Mouse (Mus musculus) left cerebral cortex, adult 18-20 months (tissue): ENCODE measurements around the gene Hsd17b6. TPM values are rescaled to one million over a fixed set of nuclear protein-coding genes. Genes with fewer than 3 reads are reported as not detected.
"Not testable (repeated sequence)": the region's sequence is repeated elsewhere in the genome, so short reads cannot be mapped to it uniquely, and the experiment has no call there.

Experiments
- DNase-seq, 2 experiments: peaks; one replicate each; pipeline ENCODE4 v3.0.0; 2021 to 2022; ENCODE audit warnings: low spot score in 2 of 2, mixed read lengths in 1 of 2
- long read RNA-seq, 2 experiments: library from polyadenylated mRNA; stranded (forward); transcript quantifications; one replicate each; pipeline ENCODE4 v2.0.0; 2021
- total RNA-seq, 2 experiments: library from RNA; stranded (reverse); gene quantifications; 2 replicates each; pipeline ENCODE4 v1.2.3; 2021

Gene Hsd17b6
- not detected for total RNA-seq
- long read RNA-seq, experiment 1, result 0 reads
- long read RNA-seq, experiment 2, result 0 reads

GRCm38 (mm10) chr10:128007446-128007845 is at the start of gene Hsd17b6:
Gene Hsd17b6 (minus strand): TSS chr10:128007611.
- no peak for DNase-seq

GRCm38 (mm10) chr10:128053001-128053400 is 45.6 kb upstream of the Hsd17b6 start:
- DNase-seq, result no peak

- DNase-seq, result not testable (repeated sequence)
These were observed 44.7 kb upstream of the Hsd17b6 start for GRCm38 (mm10) chr10:128052136-128052535.

DNA sequence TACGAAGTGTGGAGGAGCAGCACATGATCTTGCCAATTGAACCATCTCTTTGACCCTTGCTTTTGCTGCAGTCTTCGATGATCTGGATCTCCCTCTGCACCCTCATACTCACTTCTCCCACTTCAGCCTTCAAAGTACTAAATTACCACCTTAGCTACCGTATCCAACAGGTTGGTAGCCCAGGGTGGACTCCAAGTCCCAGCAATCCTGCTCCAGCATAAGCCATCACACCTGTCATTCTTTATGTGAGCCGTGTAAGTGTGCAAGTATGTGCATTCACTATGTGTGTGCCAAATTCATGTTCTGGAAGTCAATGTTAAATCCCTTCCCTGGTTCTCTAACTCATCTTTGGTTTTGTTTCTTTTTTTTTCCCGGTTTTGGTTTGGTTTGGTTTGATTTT is 44.2 kb upstream of the Hsd17b6 start:
- no peak for DNase-seq

DNA sequence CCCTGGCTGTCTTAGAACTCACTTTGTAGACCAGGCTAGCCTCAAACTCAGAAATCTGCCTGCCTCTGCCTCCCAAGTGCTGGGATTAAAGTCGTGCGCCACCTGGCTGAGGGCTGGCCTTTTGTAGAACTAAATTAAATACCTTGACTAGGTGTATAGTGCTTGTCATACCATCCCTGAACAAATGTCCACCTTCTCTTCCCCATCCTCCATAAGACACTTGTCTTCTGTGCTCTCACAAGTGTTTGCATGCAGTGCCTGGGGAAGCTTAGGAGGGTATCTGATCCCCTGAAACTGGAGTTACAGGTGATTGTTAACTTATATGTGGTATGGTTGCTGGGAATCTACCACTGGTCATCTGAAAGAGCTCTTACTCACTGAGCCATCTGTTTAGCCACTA is 42.9 kb upstream of the Hsd17b6 start:
- no peak for DNase-seq

DNA sequence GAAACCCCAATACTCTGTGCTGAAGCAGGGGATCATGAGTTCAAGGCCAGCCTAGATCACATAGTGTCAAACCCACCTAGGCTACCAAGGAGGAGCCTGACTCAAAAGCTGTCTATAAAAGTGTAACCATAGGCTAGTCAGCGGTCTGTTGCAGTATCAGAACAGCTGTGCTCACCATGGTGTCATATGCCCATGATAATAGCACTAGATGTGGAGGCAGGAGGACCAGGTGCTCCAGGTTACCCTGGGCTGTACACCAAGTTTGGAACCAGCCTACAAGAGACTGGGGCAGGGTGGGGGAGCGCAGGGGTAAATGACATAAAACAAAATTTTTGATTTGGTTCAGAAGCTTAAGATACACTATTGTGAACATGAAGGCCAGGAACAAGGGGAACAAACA is 42.3 kb upstream of the Hsd17b6 start:
- DNase-seq, result no peak

GRCm38 (mm10) chr10:128048157-128048556 is 40.7 kb upstream of the Hsd17b6 start:
- no peak for DNase-seq

DNA sequence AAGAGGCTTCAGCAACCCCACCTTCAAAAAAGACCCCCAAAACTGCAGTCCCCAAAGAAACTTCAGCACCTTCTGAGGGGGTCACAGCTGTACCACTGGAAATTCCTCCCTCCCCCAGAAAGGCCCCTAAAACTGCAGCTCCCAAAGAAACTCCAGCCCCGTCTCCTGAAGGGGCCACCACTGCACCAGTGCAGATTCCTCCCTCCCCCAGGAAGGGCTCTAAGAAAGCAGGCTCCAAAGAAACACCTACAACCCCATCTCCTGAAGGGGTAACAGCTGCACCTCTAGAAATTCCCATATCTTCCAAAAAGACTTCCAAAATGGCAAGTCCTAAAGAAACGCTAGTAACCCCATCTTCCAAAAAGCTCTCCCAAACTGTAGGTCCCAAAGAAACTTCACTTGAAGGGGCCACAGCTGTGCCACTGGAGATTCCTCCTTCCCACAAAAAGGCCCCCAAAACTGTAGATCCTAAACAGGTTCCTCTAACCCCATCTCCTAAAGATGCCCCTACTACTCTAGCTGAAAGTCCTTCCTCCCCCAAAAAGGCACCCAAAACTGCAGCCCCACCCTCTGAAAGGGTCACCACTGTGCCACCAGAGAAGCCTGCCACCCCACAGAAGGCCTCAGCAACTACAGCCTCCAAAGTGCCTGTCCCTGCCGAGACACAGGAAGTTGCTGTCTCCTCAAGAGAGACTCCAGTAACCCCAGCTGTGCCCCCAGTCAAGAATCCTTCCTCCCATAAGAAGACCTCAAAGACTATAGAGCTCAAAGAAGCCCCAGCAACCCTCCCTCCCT is 35.8 kb upstream of the Hsd17b6 start:
- no peak for DNase-seq

DNA sequence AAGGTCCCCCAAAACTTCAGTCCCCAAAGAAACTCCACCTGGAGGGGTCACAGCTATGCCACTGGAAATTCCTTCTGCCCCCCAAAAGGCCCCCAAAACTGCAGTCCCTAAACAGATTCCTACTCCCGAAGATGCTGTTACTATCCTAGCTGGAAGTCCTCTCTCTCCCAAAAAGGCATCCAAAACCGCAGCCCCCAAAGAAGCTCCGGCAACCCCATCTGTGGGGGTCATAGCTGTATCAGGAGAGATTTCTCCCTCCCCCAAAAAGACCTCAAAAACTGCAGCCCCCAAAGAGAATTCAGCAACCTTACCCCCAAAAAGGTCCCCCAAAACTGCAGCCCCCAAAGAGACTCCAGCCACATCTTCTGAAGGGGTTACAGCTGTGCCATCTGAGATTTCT is 35.1 kb upstream of the Hsd17b6 start:
- no peak for DNase-seq

DNA sequence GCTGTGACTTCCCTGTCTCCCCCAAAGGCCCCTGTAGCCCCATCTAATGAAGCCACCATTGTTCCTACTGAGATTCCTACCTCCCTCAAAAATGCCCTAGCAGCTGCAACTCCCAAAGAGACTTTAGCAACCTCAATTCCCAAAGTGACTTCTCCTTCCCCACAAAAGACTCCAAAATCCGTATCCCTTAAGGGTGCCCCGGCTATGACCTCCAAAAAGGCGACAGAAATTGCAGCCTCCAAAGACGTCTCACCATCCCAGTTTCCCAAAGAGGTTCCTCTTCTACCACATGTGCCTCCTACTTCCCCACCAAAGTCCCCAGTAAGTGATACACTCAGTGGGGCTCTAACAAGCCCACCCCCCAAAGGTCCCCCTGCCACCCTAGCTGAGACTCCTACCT is 34.2 kb upstream of the Hsd17b6 start:
- DNase-seq, result no peak

DNA sequence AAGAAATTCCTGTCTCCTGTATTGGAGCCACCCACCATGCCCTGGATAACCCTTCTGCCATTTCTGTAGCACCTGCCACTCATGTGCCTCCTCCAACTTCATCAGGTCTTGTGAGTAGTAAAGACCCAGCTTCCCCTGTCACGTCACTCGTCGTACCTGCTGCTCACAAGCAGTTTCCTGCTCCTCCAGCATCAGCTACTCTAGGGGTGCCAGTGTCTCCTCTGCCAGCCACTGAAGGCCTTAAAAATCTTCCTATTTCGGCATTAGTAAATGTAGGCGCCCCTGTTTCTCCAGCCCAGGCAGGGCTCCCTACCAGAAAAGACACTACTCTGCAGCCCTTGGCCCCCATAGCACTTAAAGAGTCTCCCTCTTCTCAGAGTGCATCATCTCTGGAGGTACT is 32.9 kb upstream of the Hsd17b6 start:
- DNase-seq, result no peak

GRCm38 (mm10) chr10:128039858-128040257 is 32.4 kb upstream of the Hsd17b6 start:
- no peak for DNase-seq

DNA sequence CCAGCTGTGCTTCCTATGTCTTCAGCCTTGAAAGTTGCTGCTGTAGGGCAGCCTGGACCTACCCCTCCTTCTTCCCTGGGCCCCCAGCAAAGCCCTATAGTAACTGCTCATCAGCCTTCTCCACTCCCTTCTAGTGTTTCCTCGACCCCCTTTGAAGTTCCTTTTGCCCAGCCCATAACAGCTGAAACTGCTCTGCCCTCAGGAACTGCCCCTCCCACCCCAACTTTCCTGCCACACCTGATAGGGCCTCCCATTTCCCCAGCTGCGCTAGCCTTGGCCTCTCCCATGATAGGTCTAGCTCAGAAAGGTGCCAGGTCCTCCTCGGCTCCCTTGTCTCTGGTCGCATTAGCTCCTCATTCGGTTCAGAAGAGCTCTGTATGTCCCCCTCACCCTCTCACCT is 31.8 kb upstream of the Hsd17b6 start:
- no peak for DNase-seq

GRCm38 (mm10) chr10:128037921-128038320 is 30.5 kb upstream of the Hsd17b6 start:
- no peak for DNase-seq

DNA sequence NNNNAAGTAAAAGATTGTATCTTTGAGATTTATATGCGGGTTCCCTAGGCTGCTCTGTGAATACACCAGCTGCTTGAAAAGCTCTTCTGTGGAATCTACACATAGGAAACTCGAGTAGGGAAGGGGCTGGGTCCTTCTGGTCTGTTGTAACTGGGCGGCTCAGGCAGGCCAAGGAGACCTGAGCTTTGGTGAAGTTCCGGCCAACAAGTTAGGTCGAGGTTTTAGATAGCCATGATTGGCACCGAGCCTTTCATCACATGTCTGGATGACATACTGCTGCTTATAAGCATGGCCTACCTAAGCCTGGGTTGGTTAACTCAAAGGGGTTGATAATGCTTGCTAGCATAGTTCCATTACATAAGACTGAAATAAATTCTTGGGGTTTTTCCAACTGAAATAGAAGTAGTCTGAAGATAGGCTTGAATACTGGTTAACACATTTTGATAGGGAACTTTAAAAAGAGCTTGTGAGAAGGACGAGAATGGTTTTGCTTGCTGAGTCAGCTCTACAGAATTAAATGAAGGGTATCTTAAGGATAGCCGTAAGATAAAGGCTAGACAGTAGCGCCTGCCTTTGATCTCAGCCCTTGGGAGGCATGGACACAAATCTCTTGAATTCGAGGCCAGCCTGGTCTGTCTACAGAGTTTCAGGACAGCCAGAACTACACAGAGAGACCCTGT is 29.5 kb upstream of the Hsd17b6 start:
- DNase-seq, result peak in 1 of 2 experiments; percentile 18

GRCm38 (mm10) chr10:128030860-128031259 is 23.4 kb upstream of the Hsd17b6 start:
- DNase-seq, result no peak

GRCm38 (mm10) chr10:128029931-128030330 is 22.5 kb upstream of the Hsd17b6 start:
- no peak for DNase-seq

GRCm38 (mm10) chr10:128023496-128023895 is 16.1 kb upstream of the Hsd17b6 start:
- DNase-seq, result no peak

GRCm38 (mm10) chr10:128022196-128022595 is 14.8 kb upstream of the Hsd17b6 start:
- DNase-seq, result no peak

GRCm38 (mm10) chr10:128015068-128015934 is 7.9 kb upstream of the Hsd17b6 start, which contains the start of gene Prim1:
Gene Prim1 (plus strand): TSS chr10:128015168.
- DNase-seq, result peak; percentile 76 to 83

- DNase-seq, result no peak
These were observed 2.3 kb upstream of the Hsd17b6 start for GRCm38 (mm10) chr10:128009735-128010134.
